In genomic region chr11:22512038-22513001, GRCm38 (mm10) we compare ENCODE assay signal across 8 mouse cellular contexts. TPM values are rescaled to one million over a fixed set of nuclear protein-coding genes. Genes with fewer than 3 reads are reported as not detected.
DNase-seq lines count a peak whose midpoint lies in the region; ATAC-seq and TF ChIP-seq lines count a peak whose summit lies in the region.

Tmem17 (plus strand) TSS chr11:22512088.

- peak; percentile 95 for ATAC-seq in hindbrain, embryonic 11.5 days (ENCODE audit: low FRiP score)
- peak; percentile 97 for ATAC-seq in lung, postnatal 0 days

- H3K4me3 ChIP-seq in hindbrain, embryonic 11.5 days (ENCODE audit: low read depth, low read length) = peak within 1 kb of the TSS; percentile 51
- peak within 1 kb of the TSS; percentile 81 for H3K4me3 ChIP-seq in lung, postnatal 0 days (ENCODE audit: low read depth, low read length)

- H3K9ac ChIP-seq in hindbrain, embryonic 11.5 days (ENCODE audit: low read depth, low read length) = peak within 1 kb of the TSS; percentile 77
- peak within 1 kb of the TSS; percentile 98 for H3K9ac ChIP-seq in lung, postnatal 0 days (replicated peaks; ENCODE audit: low read depth)

- WGBS in hindbrain, embryonic 11.5 days = 1% methylated on average over 63 of the region's 73 CpGs
- WGBS in lung, postnatal 0 days = under 1% methylated on average over 63 of the region's 73 CpGs

- no peaks in the 10 kb centered on the region for H3K4me1 ChIP-seq in hindbrain, embryonic 11.5 days (replicated peaks; ENCODE audit: control insufficient read depth, insufficient read depth, low read length)
- H3K4me1 ChIP-seq in lung, postnatal 0 days (ENCODE audit: insufficient read depth, low read depth, low read length) = no peaks in the 10 kb centered on the region

- H3K36me3 ChIP-seq in hindbrain, embryonic 11.5 days (ENCODE audit: control insufficient read depth, insufficient read depth, low read length) = no peaks in the 10 kb centered on the region
- H3K36me3 ChIP-seq in lung, postnatal 0 days (ENCODE audit: insufficient read depth, low read length) = no peaks in the 10 kb centered on the region

- H3K27me3 ChIP-seq in hindbrain, embryonic 11.5 days (ENCODE audit: control insufficient read depth, insufficient read depth, low read length) = no peaks in the 10 kb centered on the region
- no peaks in the 10 kb centered on the region for H3K27me3 ChIP-seq in lung, postnatal 0 days (replicated peaks; ENCODE audit: insufficient read depth, low read length)

- no peak for TF ChIP-seq EP300 in lung, postnatal 0 days (IDR thresholded peaks at IDR 0.05)

- peak; percentile 92 for DNase-seq in NIH3T3 (ENCODE audit: low read depth)
- DNase-seq in cerebellum, adult 9-10 months = peak; percentile 91
- peak; percentile 73 to 85 for DNase-seq in frontal cortex, postnatal 10 days (ENCODE audit: low spot score in 2 of 2)
- peak; percentile 86 for DNase-seq in hindbrain, embryonic 11.5 days (ENCODE audit: low spot score)
- DNase-seq in layer of hippocampus, postnatal 10 days (ENCODE audit: low spot score in 2 of 2) = peak; percentile 90 to 92
- peak; percentile 83 for DNase-seq in lung, postnatal 0 days (ENCODE audit: low spot score)
- DNase-seq in ovary, postnatal 10 days (ENCODE audit: low spot score) = peak; percentile 96
- peak; percentile 63 for DNase-seq in thymus, postnatal 0 days (ENCODE audit: low spot score)

- no peaks in the 10 kb centered on the region for H3K9me3 ChIP-seq in hindbrain, embryonic 11.5 days (ENCODE audit: control insufficient read depth, low read length)
- no peaks in the 10 kb centered on the region for H3K9me3 ChIP-seq in lung, postnatal 0 days (ENCODE audit: low read length)

- peak; percentile 34; the same call in 1 of the 2 replicates for TF ChIP-seq CTCF in lung, postnatal 0 days (IDR thresholded peaks at IDR 0.05)

- H3K27ac ChIP-seq in hindbrain, embryonic 11.5 days (ENCODE audit: low read depth, low read length) = peak within 1 kb of the TSS; percentile 80
- H3K27ac ChIP-seq in lung, postnatal 0 days (ENCODE audit: low read length) = peak within 1 kb of the TSS; percentile 95

- H3K4me2 ChIP-seq in hindbrain, embryonic 11.5 days (replicated peaks; ENCODE audit: low read depth, low read length) = peak within 1 kb of the TSS; percentile 55
- peak within 1 kb of the TSS; percentile 85 for H3K4me2 ChIP-seq in lung, postnatal 0 days (replicated peaks; ENCODE audit: low read depth, low read length)

RNA-seq across cellular contexts. Expression of gene Tmem17, which starts in this region (rescaled TPM):
- 13.4 and 16.4 TPM in 2 replicates for polyA plus RNA-seq in hindbrain, embryonic 11.5 days (2014; fragmentation: Nextera tagmentation; extraction: Ambion mirVana)
- total RNA-seq in layer of hippocampus, postnatal 10 days (2021) = 1 to 10 TPM; 6.6 TPM
- 13.8 and 14.5 TPM in 2 replicates for polyA plus RNA-seq in lung, postnatal 0 days (2015; fragmentation: Nextera tagmentation; extraction: Ambion mirVana)
- 4.2 and 4.9 TPM in 2 replicates for polyA plus RNA-seq in thymus, postnatal 0 days (2015; fragmentation: Nextera tagmentation; extraction: Ambion mirVana)

Comparison
In these comparisons a context has a peak if more than half of its experiments do, and no peak if none do; other contexts are left out.
1. Peak in every context shown above with its lines: DNase-seq, ATAC-seq, H3K4me3 ChIP-seq and H3K27ac ChIP-seq.